Mouse (Mus musculus) bone marrow, adult 2 months (tissue): ENCODE results near the gene Rnf138rt1. TPM values are rescaled to one million over a fixed set of nuclear protein-coding genes. Genes with fewer than 3 reads are reported as not detected.

Experiments used
- H3K27ac ChIP-seq: fragments of 200-500 bp; 2 replicates; pipeline ENCODE4 v1.5.1; 2012; ENCODE audit warnings: low read depth, mild to moderate bottlenecking, control low read depth, inconsistent platforms, low read length; ENCODE audit not compliant: control insufficient read depth, poor library complexity, insufficient read depth
- H3K4me1 ChIP-seq: fragments of 200-500 bp; 2 replicates; pipeline ENCODE4 v1.6.1; 2011; ENCODE audit warnings: low read length; ENCODE audit not compliant: control insufficient read depth, insufficient read depth
- H3K4me3 ChIP-seq: fragments of 200-500 bp; replicated peaks from 2 replicates; pipeline ENCODE3; 2011; ENCODE audit warnings: mild to moderate bottlenecking, low read depth, low read length, control low read depth; ENCODE audit not compliant: control insufficient read depth
- CTCF ChIP-seq: fragments of 200-500 bp; IDR thresholded peaks from 2 replicates; pipeline ENCODE4 v1.5.1; 2011; ENCODE audit warnings: low read length, control low read depth; ENCODE audit not compliant: control insufficient read depth, insufficient read depth
- POLR2A ChIP-seq: fragments of 200-500 bp; IDR thresholded peaks from 2 replicates; pipeline ENCODE4 v1.6.1; 2011; ENCODE audit warnings: low read depth, mild to moderate bottlenecking, control low read depth, low read length, borderline replicate concordance; ENCODE audit not compliant: control insufficient read depth
- WGBS: fragments of 180-500 bp; shearing (Covaris S2); methylation state at CpG from one replicate; pipeline ENCODE4 v1.1.7; 2018; 5-methylcytosine and 5-hydroxymethylcytosine counted together
- polyA plus RNA-seq: library from polyadenylated mRNA; stranded (reverse); fragments of >200 nt; gene quantifications from 2 replicates; pipeline ENCODE4 v1.2.4, GENCODE M21; 2011; ENCODE audit warnings: low replicate concordance; ENCODE audit not compliant: missing spikeins, insufficient read depth, insufficient read length

Rnf138rt1 gene
- polyA plus RNA-seq, 1 experiment = not detected

DNA sequence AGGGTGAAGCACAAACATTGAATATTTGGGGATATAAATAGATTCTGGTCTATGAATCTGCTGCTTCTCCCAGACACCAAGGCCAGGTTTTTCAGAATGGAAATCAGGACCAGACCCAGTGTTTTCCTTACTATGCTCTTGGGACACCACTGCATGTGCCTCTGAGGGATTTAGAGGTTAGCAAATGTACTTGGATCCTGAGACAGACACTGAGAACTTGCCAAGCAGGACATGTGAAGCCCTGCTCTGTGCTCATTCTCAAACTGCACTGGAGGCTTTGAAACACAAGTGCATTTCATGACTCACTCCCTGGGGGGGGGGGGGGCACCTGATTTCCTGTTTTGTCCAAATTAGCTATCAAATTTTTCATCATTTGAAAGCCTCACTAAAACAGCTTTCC lies 37.5 kb downstream of the Rnf138rt1 start:
- no peak overlapping the region for H3K27ac ChIP-seq
- TF ChIP-seq CTCF = no peak
- no peak for TF ChIP-seq POLR2A

DNA sequence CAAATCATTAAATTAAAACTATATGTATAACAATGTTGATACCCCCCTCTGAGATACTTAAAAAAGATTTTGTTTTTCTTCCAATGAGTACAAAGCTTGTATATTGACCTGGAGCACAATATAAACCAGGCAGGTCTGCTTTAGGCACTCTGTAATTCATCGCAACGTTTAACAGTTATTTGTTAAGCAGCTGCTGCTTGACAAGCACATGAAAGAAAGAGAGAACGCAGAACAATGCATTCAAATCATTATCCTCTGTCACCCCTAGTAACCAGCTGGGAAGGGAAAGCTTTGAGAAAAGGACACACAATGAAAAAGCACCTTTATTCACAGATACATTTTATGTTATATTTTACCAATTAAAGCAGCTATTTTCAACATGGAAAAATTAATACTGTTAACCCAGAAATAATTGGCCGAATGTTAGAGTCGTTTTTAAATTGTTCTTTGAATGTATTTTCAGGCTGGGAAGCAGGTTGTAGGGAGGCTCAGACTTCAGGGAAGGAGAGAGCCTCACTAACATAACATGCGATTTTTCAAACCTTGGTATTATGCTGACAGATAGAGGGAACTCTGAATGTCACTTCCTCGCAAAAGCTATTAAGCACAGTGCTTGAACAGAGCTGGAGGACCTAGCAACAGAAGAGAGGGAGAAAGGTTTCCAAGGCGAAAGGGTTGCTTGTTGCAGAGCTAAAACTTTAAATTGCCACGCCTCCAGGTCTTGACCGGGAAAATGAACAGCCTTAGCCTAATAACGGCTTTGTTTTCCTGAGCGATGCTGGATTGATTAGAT lies 38.1 kb downstream of the Rnf138rt1 start:
- Histone ChIP-seq H3K4me3 (no peak overlapping the region), H3K4me1 (no peaks in the 10 kb centered on the region), H3K27ac (no peak overlapping the region)
- WGBS = 63% methylated on average over 12 of the region's 12 CpGs
- no peak for TF ChIP-seq CTCF
- no peak for TF ChIP-seq POLR2A

More for the DNA sequence above, 37.5 kb downstream of the Rnf138rt1 start:
- Histone ChIP-seq H3K4me1 (no peaks in the 10 kb centered on the region), H3K4me3 (no peak overlapping the region)

DNA sequence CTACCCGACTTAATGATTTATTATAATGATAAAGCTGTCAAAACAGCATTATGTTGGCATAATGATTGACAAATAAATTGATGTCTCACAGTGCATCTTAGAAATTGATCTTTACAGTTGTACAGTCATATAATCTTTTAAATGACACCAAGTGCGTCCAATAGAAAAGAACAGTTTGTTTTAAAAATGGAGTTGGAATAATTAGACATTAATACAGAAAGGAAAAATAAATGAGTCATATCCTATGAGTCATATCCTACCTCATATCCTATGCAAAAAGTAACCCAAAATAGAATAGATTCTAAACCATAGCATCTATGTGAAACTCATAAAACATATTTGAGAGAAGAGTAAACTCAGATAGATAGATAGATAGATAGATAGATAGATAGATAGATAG lies 40.5 kb downstream of the Rnf138rt1 start:
- Histone ChIP-seq H3K4me1 (no peaks in the 10 kb centered on the region), H3K4me3 (no peak overlapping the region), H3K27ac (no peak overlapping the region)
- TF ChIP-seq CTCF (no peak), POLR2A (no peak)
- 71% methylated on average over 2 of the region's 2 CpGs for WGBS

Other genes starting within 250 kb of the Rnf138rt1 start
- not detected in 2 replicates for gene Grpr, start 211.7 kb downstream of the Rnf138rt1 start, polyA plus RNA-seq
- gene Ap1s2, start 147.7 kb upstream of the Rnf138rt1 start, polyA plus RNA-seq = 6.6 and 24.8 TPM in 2 replicates
- gene Zrsr2, start 197.3 kb upstream of the Rnf138rt1 start, polyA plus RNA-seq = 52.8 and 63.6 TPM in 2 replicates